Mouse (Mus musculus): Measurements from ENCODE around the gene Tmem171.

Gene Tmem171

GRCm38 (mm10) chr13:98691956-98692515, 2.6 kb downstream of the Tmem171 start:
- DNase-seq = no peak

- DNase-seq = no peak
Measured at GRCm38 (mm10) chr13:98690886-98691285, 3.7 kb downstream of the Tmem171 start.

- DNase-seq = peak; percentile 50
Measured at GRCm38 (mm10) chr13:98689605-98690290, 4.9 kb downstream of the Tmem171 start.

GRCm38 (mm10) chr13:98687931-98688330, 6.7 kb downstream of the Tmem171 start:
- DNase-seq = no peak

GRCm38 (mm10) chr13:98684144-98684900, 10.3 kb downstream of the Tmem171 start:
- DNase-seq = no peak

- DNase-seq = no peak
Measured at GRCm38 (mm10) chr13:98683412-98683811, 11.2 kb downstream of the Tmem171 start.

GRCm38 (mm10) chr13:98680470-98681060, 14.1 kb downstream of the Tmem171 start:
- DNase-seq = no peak

GRCm38 (mm10) chr13:98679631-98680041, 15.0 kb downstream of the Tmem171 start:
- no peak for DNase-seq

- DNase-seq = no peak
Measured at GRCm38 (mm10) chr13:98679230-98679629, 15.4 kb downstream of the Tmem171 start.

- DNase-seq = no peak
Measured at GRCm38 (mm10) chr13:98673922-98674321, 20.7 kb downstream of the Tmem171 start.

GRCm38 (mm10) chr13:98669296-98669695, 25.3 kb downstream of the Tmem171 start:
- no peak for DNase-seq

GRCm38 (mm10) chr13:98667316-98667715, 27.3 kb downstream of the Tmem171 start:
- no peak for DNase-seq

- peak; percentile 46 for DNase-seq
Measured at GRCm38 (mm10) chr13:98665240-98665639, 29.4 kb downstream of the Tmem171 start.

- DNase-seq = no peak
Measured at GRCm38 (mm10) chr13:98662173-98662675, 32.4 kb downstream of the Tmem171 start.

GRCm38 (mm10) chr13:98656034-98656471, 38.6 kb downstream of the Tmem171 start:
- DNase-seq = no peak

- DNase-seq = peak; percentile 33
Measured at GRCm38 (mm10) chr13:98655346-98655745, 39.3 kb downstream of the Tmem171 start.

- DNase-seq = peak; percentile 34
Measured at GRCm38 (mm10) chr13:98654129-98654939, 40.3 kb downstream of the Tmem171 start.

- no peak for DNase-seq
Measured at GRCm38 (mm10) chr13:98652194-98652593, 42.4 kb downstream of the Tmem171 start.

GRCm38 (mm10) chr13:98651228-98651977, 43.2 kb downstream of the Tmem171 start:
- peak; percentile 11 for DNase-seq

- no peak for DNase-seq
Measured at GRCm38 (mm10) chr13:98647775-98648568, 46.7 kb downstream of the Tmem171 start.
